Mouse (Mus musculus): ENCODE measurements around the gene Emg1.

The Emg1 gene

DNA sequence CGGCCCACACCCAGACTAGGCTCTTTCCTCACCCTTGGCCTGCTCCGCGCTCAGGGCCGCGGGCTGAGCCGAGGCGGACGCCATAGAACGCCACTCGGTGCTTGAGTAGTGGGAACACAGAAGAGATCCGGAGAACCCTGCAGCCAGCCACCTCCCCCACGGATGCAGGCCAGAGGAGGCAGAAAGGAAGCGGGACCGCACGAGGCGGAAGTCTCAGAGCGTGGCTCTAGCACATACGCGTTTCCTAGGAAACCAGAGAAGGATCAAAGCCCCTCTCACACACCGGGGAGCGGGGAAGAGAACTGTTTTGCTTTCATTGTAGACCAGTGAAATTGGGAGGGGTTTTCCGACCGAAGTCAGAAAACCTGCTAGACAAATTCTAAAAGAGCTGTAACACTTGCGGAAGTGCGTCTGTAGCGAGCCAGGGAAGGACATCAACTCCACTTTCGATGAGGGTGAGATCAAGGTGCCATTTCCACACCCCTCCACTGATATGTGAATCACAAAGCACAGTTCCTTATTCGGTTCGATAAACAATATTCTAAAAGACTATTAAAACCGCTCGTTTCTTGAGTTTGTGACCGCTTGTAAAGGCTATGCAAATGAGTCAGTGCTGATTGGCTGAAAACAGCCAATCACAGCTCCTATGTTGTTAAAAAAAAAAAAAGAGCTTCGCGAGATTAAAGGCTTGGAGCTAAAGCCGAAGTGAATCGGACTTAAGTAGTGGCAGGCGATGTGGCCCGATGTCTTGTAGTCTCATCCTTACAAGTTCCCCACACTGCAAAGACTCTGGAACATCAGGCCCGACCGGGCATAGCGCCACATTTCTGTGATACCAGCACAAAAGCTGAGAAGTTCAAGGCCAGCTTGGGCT is 29.1 kb upstream of the Emg1 start, which contains the start of gene Grcc10:
Grcc10 (minus strand) TSS at position 487 of the 874 bp plus-strand sequence.
- peak; percentile 99 for DNase-seq (ENCODE audit: low read depth, low spot score)

DNA sequence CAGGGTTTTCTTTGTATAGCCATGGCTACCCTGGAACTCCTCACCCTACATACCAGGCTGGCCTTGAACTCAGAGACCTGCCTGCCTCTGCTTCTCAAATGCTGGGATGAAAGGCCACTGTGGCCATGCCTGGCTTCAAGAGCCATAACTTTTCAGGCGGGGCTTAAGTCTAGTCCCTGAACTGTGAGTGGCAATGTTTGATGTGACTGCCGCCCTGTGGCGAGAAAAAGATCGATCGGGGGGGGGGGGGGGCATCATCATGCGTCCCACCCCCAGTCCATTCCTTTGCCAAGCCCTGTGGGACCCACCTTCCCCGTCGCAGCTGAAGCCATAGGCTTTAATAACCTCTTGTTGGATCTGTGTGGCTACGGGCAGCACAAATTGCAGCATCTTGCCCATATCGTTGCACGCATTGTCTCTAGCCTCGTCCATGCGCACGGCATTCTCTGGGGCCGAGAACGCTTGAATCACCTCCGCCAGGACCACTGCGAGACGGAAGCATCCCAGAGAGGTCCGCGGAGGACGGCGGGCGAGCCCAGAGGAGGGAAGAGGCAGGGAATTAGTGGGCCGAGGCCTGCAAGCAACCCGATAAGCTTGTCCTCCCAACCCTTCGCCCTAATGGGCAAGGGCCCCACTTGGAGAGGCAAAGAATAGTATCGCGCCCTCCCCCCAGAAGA is 28.4 kb upstream of the Emg1 start:
- DNase-seq (ENCODE audit: low read depth, low spot score), result no peak

DNA sequence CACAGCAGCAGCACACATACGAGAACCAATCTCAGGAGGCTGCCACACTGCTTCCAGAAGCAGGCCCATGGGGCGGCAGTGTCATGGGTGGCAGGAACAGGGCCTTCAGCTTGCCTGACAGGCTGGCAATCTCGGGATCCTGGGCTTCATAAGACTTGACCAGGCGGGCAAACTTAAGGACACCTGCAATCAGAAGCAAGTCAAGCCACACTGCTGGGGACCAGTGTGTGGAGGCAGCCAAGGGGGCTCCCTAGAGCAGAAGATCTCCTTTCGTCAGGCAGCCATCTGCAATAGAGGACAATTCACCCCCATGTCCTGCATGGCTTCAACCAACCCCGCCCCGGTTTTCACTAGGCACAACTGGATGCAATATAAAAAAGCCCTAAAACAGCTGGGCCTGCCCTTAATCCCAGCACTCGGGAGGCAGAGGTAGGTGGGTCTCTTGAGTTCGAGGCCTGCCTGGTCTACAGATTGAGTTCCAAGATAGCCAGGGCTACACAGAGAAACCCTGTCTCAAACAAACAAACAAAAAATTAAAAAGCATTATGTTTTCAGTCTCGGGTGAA is 27.3 kb upstream of the Emg1 start:
- no peak for DNase-seq (ENCODE audit: low read depth, low spot score)

DNA sequence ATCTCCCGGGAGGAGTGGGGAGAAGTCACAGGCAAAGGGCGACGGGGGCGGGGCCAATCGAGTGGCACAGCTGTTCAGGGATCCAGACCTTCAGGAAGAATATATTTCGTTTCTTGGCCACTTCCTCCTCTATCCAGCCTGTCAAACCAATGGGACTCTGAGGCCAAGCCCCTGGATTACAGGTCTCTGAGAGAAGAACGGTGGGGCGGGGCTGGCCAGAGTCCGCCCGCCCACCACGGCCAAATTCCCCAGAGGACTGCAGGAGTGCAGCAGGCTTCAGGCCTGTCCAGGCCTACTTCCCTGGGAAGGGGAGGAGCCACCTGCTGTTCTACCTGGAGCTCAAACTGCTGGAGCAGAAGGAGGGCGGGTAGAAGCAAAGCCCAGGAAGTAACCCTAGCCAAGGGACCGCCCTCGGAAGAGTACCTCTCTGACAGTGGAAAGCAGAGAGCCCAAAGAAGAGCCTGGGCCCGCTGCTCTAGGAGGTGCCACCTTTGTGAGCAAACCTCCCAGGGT is 26.6 kb upstream of the Emg1 start, which contains the start of gene Ptpn6:
Ptpn6 (minus strand) TSS at position 204 of the 513 bp plus-strand sequence.
- DNase-seq (ENCODE audit: low read depth, low spot score), result peak; percentile 97

- DNase-seq (ENCODE audit: low read depth, low spot score), result no peak
Observed at GRCm38 (mm10) chr6:124737040-124737439, 25.1 kb upstream of the Emg1 start.

GRCm38 (mm10) chr6:124734417-124734816 is 22.4 kb upstream of the Emg1 start:
- DNase-seq (ENCODE audit: low read depth, low spot score), result no peak

GRCm38 (mm10) chr6:124732476-124733370 is 20.7 kb upstream of the Emg1 start:
- peak; percentile 73 for DNase-seq (ENCODE audit: low read depth, low spot score)

- DNase-seq (ENCODE audit: low read depth, low spot score), result no peak
Observed at GRCm38 (mm10) chr6:124731038-124731437, 19.1 kb upstream of the Emg1 start.

DNA sequence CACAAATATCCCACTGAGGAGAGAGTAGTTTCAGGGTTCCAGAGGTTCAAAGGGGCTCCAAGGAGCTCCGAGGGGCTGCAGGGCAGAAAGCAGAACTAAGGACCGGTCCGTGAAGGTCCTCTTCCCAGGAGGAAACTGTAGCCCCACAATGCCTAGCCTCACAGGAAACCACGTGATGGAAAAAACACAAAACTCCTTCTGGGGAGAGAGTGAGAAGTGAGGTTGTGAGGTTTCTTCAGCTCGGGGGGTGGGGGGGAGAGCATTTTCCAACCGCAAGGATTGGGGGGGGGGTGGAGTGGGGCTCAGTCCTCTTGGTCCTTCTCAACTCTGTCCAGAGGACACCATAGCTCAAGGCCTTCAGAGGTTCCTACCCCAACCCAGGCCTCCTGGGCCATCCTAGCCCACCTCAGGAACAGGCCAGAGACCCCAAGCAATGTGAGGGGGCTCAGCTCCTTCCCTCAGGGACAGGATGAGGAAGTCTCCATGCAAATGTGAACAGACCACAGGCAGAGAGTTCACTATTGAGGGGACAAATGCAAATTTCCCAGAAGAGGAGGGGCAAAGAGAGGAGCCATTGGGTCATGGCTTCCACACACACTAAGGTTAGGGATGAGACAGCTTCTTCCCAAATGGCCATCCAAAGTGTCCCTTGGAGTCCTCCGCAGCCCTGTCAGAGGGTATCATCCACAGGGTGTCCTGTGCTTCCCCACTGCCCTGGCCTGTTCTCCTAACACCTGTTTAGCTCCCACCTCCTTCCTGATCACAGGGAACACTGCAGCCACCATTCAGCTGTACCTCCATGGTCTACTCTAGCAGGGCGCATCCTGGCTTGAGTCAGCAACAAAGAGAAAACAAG is 18.1 kb upstream of the Emg1 start:
- DNase-seq (ENCODE audit: low read depth, low spot score), result no peak

- DNase-seq (ENCODE audit: low read depth, low spot score), result no peak
Observed at GRCm38 (mm10) chr6:124728621-124729020, 16.6 kb upstream of the Emg1 start.

DNA sequence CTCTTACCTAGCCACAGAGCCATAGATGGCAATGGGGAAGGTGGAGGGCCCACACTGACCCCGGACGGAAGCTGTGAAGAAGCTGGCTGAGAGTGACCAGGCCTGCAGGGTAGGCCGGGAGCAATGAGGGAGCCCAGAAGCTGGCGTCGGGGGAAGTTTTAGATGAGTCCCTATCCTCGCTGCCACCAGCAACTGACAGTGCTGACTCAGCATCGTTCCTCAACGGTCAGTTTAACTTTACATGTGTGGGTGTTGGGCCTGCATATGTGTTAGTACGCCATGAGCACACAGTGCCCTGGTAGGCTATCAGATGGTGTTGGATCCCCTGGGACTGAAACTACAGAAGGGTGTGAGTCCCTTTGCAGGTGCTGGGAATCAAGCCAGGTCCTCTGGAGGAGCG is 12.5 kb upstream of the Emg1 start:
- DNase-seq (ENCODE audit: low read depth, low spot score), result no peak

GRCm38 (mm10) chr6:124723541-124723940 is 11.6 kb upstream of the Emg1 start:
- no peak for DNase-seq (ENCODE audit: low read depth, low spot score)

DNA sequence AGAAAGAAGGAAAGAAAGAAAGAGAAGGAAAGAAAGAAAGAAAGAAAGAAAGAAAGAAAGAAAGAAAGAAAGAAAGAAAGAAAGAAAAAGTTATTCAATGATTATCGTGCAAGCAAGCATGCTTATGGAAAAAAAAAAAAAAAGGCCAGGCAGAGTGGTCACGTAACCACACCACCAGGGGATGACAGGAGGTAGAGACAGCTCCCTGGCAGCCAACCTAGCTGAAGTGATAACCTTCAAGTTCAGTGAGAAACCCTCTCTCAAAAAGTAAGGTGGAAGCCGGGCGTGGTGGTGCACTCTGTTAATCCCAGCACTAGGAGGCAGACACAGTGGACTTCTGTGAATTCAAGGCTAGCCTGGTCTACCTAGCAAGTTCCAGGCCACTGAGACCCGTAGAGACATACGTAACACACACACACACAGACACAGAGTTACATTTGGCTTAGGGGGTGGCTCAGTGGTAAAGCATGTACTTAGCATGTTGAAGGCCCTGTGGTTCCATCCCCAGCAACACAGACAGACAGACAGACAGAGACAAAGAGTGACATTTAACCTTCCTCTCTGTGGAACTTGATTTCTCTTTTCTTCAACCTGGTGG is 11.0 kb upstream of the Emg1 start:
- DNase-seq (ENCODE audit: low read depth, low spot score), result no peak

DNA sequence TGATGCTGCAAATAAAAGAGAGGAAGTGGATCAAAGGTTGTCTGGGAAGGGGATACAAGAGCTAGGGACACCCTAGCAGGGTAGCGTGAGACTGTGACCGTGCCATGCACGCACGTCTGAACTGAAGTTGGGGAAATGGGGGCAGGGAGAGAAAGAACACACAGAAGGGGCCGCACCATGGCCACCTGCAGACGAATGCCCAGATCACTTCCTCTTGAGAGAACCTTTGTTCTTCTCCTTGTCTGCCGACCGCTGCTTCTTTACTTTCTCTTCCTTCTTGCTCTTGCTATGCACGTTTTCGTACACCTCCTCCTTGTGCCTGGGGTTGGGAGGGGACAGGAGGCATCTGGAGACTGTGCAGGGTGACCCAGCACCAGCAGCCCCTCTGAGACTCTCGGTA is 8.9 kb upstream of the Emg1 start:
- DNase-seq (ENCODE audit: low read depth, low spot score), result no peak

GRCm38 (mm10) chr6:124719354-124719978 is 7.5 kb upstream of the Emg1 start:
- peak; percentile 85 for DNase-seq (ENCODE audit: low read depth, low spot score)

DNA sequence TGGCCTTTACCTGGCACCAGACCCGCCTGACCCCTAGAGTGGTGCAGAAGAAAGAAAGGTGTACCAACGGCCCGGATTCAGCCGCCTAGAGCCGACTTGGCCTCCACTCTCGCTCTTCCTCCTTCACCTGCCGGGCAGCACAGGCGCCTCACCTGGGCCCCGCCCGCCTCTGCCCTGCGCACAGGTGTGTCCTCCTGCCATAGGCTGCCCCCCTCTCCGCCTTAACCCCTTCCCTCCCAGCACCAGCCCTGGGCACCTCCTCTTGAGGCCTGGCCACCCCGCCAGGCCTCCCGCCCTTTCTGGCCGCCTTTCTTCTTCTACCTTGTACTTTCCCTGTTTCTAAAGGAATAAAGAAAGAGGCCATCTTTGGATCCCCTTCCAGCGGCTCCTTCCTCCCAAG is 6.7 kb upstream of the Emg1 start:
- no peak for DNase-seq (ENCODE audit: low read depth, low spot score)

GRCm38 (mm10) chr6:124717968-124718367 is 6.0 kb upstream of the Emg1 start:
- DNase-seq (ENCODE audit: low read depth, low spot score), result peak; percentile 24

- DNase-seq (ENCODE audit: low read depth, low spot score), result peak; percentile 74
Observed at GRCm38 (mm10) chr6:124716864-124717490, 5.0 kb upstream of the Emg1 start.

DNA sequence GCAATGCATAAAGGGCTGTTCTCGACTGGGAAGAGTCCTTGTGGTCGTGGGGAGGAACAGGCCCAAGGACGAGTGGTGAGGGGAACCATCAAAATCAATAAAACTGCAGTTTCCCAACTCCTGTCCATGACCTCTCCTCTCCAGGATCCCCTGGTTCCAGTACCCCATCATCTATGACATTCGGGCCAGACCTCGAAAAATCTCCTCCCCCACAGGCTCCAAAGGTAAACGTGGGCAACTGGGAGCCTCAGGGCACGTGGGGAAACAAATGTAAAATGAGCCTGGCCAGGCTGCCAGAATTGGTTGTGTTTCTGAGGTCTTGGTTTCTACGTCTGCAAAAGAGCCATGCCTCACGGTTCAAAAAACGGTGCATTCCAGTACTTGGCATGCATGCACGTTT is 940 bp upstream of the Emg1 start:
- no peak for DNase-seq (ENCODE audit: low read depth, low spot score)
